Mouse (Mus musculus): ENCODE data around the gene Clec3b. TPM values are rescaled to one million over a fixed set of nuclear protein-coding genes. Genes with fewer than 3 reads are reported as not detected.
A peak's percentile ranks its signal among the peaks of the same experiment; 100 is the strongest.

Gene Clec3b
- polyA plus RNA-seq, 1 experiment, result 19.2 TPM

DNA sequence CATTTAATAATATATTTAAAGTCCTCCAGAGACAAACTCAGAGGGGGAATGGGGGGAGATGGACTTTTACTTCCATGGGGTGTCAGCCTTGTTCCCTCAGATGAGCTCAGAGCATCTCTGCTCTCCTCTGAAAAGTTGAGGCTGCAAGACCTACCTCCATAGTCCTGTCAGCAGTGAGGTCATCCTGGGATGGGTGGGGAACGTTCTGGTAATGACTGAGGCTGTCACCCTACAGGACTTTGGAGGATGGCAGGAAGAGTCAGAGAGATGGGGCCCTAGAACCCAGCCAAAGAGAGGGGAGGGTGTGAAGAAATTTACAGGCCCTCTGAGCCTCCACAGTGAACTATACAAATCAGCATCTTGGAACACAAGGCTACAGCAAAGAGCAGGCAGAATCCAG, 815 bp downstream of the Clec3b start:
- DNase-seq, result no peak
- Histone ChIP-seq H3K27me3 (ENCODE audit: control insufficient read depth, insufficient read depth, low read length) (no peaks in the 10 kb centered on the region), H3K4me3 (ENCODE audit: control insufficient read depth, insufficient read depth, low read length) (no peak overlapping the region), H3K4me1 (replicated peaks; ENCODE audit: control insufficient read depth, insufficient read depth, low read length) (peaks cover 9% of the 10 kb centered on the region), H3K27ac (ENCODE audit: control insufficient read depth, insufficient read depth, low read length) (peak overlapping the region; percentile 89), H3K36me3 (ENCODE audit: control insufficient read depth, insufficient read depth, low read length) (no peaks in the 10 kb centered on the region)
- TF ChIP-seq CTCF (IDR thresholded peaks at IDR 0.05; ENCODE audit: borderline replicate concordance, control insufficient read depth, extremely low read depth, insufficient read depth, low read length, poor library complexity) (no peak), POLR2A (IDR thresholded peaks at IDR 0.05; ENCODE audit: control insufficient read depth, extremely low read depth, insufficient read depth, low read length, poor library complexity) (no peak)
- 71% methylated on average over 1 of the region's 1 CpGs for WGBS

DNA sequence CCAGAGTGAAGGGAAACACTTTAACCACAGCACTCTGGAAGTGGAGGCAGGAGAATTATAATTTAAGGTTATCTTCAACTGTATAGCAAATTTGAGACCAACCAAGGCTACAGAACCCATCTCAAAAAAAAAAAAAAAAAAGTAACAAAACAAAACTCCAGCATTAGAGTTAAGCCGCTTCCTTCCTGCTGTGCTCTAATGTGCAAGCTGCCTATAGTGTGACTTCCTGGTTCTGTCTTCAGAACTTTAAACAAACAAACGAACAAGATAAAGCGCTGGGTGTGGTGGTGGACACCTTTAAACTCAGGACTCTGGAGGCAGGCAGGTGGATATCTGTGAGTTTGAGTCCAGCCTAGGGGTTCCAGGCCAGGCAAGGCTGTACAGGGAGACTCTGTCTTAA, 1.3 kb downstream of the Clec3b start:
- Histone ChIP-seq H3K36me3 (ENCODE audit: control insufficient read depth, insufficient read depth, low read length) (no peaks in the 10 kb centered on the region), H3K27me3 (ENCODE audit: control insufficient read depth, insufficient read depth, low read length) (no peaks in the 10 kb centered on the region), H3K4me3 (ENCODE audit: control insufficient read depth, insufficient read depth, low read length) (no peak overlapping the region), H3K27ac (ENCODE audit: control insufficient read depth, insufficient read depth, low read length) (peak overlapping the region; percentile 89), H3K4me1 (replicated peaks; ENCODE audit: control insufficient read depth, insufficient read depth, low read length) (peaks cover 9% of the 10 kb centered on the region)
- TF ChIP-seq CTCF (IDR thresholded peaks at IDR 0.05; ENCODE audit: borderline replicate concordance, control insufficient read depth, extremely low read depth, insufficient read depth, low read length, poor library complexity) (no peak), POLR2A (IDR thresholded peaks at IDR 0.05; ENCODE audit: control insufficient read depth, extremely low read depth, insufficient read depth, low read length, poor library complexity) (no peak)
- WGBS, result 5% methylated on average over 3 of the region's 3 CpGs
- peak; percentile 21 for DNase-seq

DNA sequence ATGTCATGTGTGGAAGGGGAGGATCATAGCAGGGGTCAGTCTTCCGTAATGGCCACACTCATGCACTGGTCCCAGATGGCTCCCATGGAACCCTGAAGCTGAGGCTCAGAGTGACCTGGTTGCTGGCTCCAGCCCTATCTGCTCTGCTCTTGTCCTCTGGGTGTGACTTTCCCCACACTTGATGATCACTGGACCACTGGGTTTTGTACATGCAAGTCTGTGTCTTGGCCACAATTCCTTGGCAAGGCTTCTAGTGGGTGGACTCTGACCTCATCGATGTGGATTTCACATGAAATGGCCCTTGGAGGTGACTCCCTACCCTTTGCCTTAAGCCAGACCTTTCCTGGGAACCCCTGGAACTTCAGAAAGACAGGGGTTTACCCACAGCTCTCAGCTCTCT, 2.4 kb downstream of the Clec3b start:
- H3K4me1 ChIP-seq (replicated peaks; ENCODE audit: control insufficient read depth, insufficient read depth, low read length), result peaks cover 10% of the 10 kb centered on the region
- WGBS, result 96% methylated on average over 2 of the region's 2 CpGs
- H3K27me3 ChIP-seq (ENCODE audit: control insufficient read depth, insufficient read depth, low read length), result no peaks in the 10 kb centered on the region
- no peak overlapping the region for H3K4me3 ChIP-seq (ENCODE audit: control insufficient read depth, insufficient read depth, low read length)
- H3K27ac ChIP-seq (ENCODE audit: control insufficient read depth, insufficient read depth, low read length), result no peak overlapping the region
- no peak for DNase-seq
- H3K36me3 ChIP-seq (ENCODE audit: control insufficient read depth, insufficient read depth, low read length), result no peaks in the 10 kb centered on the region
- TF ChIP-seq CTCF (IDR thresholded peaks at IDR 0.05; ENCODE audit: borderline replicate concordance, control insufficient read depth, extremely low read depth, insufficient read depth, low read length, poor library complexity) (no peak), POLR2A (IDR thresholded peaks at IDR 0.05; ENCODE audit: control insufficient read depth, extremely low read depth, insufficient read depth, low read length, poor library complexity) (no peak)

DNA sequence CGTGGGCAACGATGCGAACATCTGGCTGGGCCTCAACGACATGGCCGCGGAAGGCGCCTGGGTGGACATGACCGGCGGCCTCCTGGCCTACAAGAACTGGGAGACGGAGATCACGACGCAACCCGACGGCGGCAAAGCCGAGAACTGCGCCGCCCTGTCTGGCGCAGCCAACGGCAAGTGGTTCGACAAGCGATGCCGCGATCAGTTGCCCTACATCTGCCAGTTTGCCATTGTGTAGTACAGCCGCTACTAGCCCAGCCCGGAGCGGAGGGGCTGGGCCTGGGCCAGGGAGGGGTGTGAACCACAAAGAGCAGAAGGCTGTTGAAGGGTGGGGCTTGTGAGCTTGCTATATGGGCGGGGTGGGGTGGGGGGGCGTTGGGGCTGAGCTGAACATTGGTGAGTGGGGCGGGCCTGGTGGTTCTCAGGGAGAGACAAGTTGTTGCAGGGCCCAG, 6.2 kb downstream of the Clec3b start:
- 93% methylated on average over 30 of the region's 30 CpGs for WGBS
- TF ChIP-seq CTCF (IDR thresholded peaks at IDR 0.05; ENCODE audit: borderline replicate concordance, control insufficient read depth, extremely low read depth, insufficient read depth, low read length, poor library complexity) (no peak), POLR2A (IDR thresholded peaks at IDR 0.05; ENCODE audit: control insufficient read depth, extremely low read depth, insufficient read depth, low read length, poor library complexity) (no peak)
- Histone ChIP-seq H3K36me3 (ENCODE audit: control insufficient read depth, insufficient read depth, low read length) (no peaks in the 10 kb centered on the region), H3K4me3 (ENCODE audit: control insufficient read depth, insufficient read depth, low read length) (no peak overlapping the region), H3K4me1 (replicated peaks; ENCODE audit: control insufficient read depth, insufficient read depth, low read length) (peaks cover 5% of the 10 kb centered on the region), H3K27ac (ENCODE audit: control insufficient read depth, insufficient read depth, low read length) (no peak overlapping the region), H3K27me3 (ENCODE audit: control insufficient read depth, insufficient read depth, low read length) (no peaks in the 10 kb centered on the region)
- peak; percentile 58 for DNase-seq

DNA sequence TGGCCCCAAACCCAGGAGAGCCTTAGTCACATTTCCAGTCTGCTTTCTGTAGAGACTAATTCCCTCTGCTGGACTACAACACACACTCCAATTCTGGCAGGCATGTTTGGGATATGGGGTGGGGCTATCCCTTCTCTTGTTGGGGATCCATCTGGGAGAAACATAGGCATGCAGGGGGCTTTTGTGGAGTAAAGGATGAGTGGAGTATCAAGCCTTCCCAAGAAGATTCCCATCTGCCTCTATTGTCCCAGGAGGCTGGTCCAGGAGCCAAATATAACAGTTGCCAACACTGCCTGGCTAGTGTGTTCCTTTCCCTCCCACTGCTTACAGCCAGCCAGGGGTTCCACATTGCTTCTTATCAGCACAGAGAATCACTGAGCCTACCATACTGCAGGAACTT, 7.0 kb downstream of the Clec3b start:
- no peak for TF ChIP-seq CTCF (IDR thresholded peaks at IDR 0.05; ENCODE audit: borderline replicate concordance, control insufficient read depth, extremely low read depth, insufficient read depth, low read length, poor library complexity)
- no peak for TF ChIP-seq POLR2A (IDR thresholded peaks at IDR 0.05; ENCODE audit: control insufficient read depth, extremely low read depth, insufficient read depth, low read length, poor library complexity)
- peaks cover 3% of the 10 kb centered on the region; the same call in 1 of the 2 replicates for H3K4me1 ChIP-seq (replicated peaks; ENCODE audit: control insufficient read depth, insufficient read depth, low read length)
- no peaks in the 10 kb centered on the region for H3K27me3 ChIP-seq (ENCODE audit: control insufficient read depth, insufficient read depth, low read length)
- DNase-seq, result no peak
- no peak overlapping the region for H3K4me3 ChIP-seq (ENCODE audit: control insufficient read depth, insufficient read depth, low read length)
- H3K27ac ChIP-seq (ENCODE audit: control insufficient read depth, insufficient read depth, low read length), result no peak overlapping the region
- H3K36me3 ChIP-seq (ENCODE audit: control insufficient read depth, insufficient read depth, low read length), result no peaks in the 10 kb centered on the region

DNA sequence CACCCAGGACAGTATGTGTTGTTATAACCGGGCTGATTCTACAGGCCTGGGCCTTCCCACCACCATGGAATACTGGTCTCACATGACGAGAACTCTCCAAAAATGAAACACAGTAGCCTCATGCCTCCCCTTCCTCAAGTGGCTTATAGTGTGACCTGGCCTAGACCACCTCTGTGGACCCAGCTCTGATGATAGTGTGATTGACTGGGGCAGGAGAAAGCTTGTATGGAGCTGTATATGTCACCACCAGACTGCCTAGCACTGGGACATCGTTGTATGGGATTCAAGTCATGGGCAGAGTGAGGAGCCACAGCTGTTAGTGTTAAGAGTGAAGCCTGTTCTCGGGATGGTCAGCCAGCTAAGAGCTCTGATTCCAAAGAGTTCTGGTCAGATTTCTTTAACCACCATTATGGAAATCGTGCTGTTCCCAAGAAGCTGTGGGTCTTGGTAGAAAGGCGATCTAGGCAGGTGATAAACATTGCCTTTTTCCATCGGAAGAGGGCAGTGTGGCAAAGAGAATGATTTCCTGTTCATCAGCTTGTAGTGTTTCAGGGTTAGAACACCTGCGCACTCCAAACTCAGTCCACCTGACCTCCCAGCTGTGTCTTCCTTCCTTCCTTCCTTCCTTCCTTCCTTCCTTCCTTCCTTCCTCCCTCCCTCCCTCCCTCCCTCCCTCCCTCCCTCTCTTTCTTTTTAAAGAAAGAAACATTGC, 7.5 kb downstream of the Clec3b start:
- 45% methylated on average over 8 of the region's 8 CpGs for WGBS
- DNase-seq, result peak; percentile 54
- H3K36me3 ChIP-seq (ENCODE audit: control insufficient read depth, insufficient read depth, low read length), result no peaks in the 10 kb centered on the region
- TF ChIP-seq POLR2A (IDR thresholded peaks at IDR 0.05; ENCODE audit: control insufficient read depth, extremely low read depth, insufficient read depth, low read length, poor library complexity), result no peak
- TF ChIP-seq CTCF (IDR thresholded peaks at IDR 0.05; ENCODE audit: borderline replicate concordance, control insufficient read depth, extremely low read depth, insufficient read depth, low read length, poor library complexity), result no peak
- H3K4me3 ChIP-seq (ENCODE audit: control insufficient read depth, insufficient read depth, low read length), result no peak overlapping the region
- no peaks in the 10 kb centered on the region for H3K27me3 ChIP-seq (ENCODE audit: control insufficient read depth, insufficient read depth, low read length)
- peaks cover 3% of the 10 kb centered on the region; the same call in 1 of the 2 replicates for H3K4me1 ChIP-seq (replicated peaks; ENCODE audit: control insufficient read depth, insufficient read depth, low read length)
- H3K27ac ChIP-seq (ENCODE audit: control insufficient read depth, insufficient read depth, low read length), result no peak overlapping the region
